Mouse (Mus musculus) CD4-positive, CD25-positive, alpha-beta regulatory T cell (primary cell): Measurements from ENCODE around the gene 1810010H24Rik. TPM values are rescaled to one million over a fixed set of nuclear protein-coding genes. Genes with fewer than 3 reads are reported as not detected.

Source experiments
- polyA plus RNA-seq: library from polyadenylated mRNA; unstranded; fragments of 100-300 nt; shearing (Covaris generic); gene quantifications from one replicate; pipeline ENCODE4 v1.2.1, GENCODE M21; 2017

Gene 1810010H24Rik
- 1.2 TPM for polyA plus RNA-seq

DNA sequence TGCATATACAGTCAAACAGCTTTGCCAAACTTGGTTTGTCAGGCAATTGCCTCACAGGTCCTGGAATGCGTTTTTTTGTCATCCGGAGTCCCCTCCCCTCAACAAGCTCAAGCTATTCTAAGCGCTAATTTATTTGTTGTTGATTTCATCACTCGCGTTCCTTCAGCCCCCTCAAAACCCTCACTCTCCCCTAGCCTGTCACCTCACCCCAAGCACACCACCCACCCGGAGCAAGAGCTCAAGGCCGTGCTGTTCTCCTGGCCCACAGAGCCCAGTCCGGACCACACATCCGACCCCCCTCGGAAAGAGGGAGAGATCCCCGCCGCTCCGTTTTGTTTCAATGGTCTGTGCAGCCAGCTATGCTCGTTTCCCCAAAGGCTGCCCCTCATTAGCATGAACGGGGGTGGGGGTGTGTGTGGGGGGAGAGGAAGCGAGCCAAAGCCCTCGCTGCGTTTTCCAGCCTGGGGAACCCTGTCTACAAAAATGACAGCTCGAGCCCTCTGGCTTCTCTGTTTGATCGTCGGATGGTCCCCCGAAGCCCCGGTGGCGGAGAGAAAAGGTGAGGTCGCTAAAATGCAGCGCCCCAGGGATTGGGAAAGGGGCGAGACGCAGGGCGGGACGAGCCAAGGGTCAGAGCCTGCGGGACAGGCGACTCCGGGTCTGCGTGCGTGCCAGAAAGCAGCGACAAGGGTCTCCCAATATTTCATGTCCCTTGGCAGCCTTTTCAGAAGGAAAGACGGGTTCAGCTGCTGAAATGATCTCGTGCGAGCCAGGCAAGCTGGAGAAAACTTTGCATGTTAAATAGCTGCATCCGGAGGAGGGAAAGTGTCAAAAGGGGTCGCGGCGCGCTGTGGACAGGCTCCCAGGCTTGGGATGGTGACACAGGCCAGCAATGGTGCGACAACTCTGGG is at the start of gene 1810010H24Rik:
Gene 1810010H24Rik (plus strand): TSS at position 271 of the 911 bp plus-strand sequence.

DNA sequence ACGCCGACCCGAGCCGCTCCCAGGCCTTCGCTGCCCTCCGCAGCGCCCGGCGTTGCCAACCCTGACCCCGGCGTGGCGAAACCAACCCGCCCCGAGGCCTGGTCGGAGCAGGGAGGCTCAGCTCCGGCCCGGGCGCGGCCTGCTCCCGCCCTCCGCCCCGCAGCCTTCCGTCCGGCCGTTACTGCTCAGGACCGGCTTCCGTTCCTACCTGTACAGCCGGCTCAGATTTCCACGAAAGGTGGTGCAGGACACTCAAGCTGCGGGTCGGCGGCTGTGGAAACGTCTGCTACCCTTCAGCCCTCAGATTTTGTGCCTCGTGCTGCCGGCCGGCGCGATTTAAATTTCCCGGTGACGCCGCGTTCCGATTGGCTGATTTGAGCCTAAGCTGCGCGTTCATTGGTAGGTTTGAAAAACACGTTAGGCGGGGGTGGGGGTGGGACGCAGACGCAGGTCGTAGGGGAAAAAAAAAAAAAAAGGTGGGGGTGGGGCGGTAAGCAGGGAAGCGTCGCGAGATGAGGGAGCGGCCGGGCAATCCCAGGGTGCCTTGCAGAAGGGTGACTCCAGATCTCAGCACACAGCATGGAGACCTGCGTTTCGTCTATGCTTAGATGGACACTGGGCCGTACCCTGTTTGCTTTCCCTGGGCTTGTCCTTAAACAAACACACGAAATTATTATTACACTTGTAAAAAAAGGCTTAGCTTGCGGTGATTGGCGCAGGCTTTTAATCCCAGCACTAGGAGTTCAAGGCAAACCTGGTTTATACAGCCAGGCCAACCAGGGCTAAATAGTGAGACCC is 26.1 kb upstream of the 1810010H24Rik start, which contains the start of gene Kpna2:
Gene Kpna2 (minus strand): TSS at position 391 of the 798 bp plus-strand sequence.

Other genes with a start within 250 kb of the 1810010H24Rik start
- gene Polg2, start 246.1 kb upstream of the 1810010H24Rik start, polyA plus RNA-seq, result 28.8 TPM
- 893 TPM for gene Ddx5, start 236.5 kb upstream of the 1810010H24Rik start, polyA plus RNA-seq
- gene Cep95, start 236.4 kb upstream of the 1810010H24Rik start, polyA plus RNA-seq, result 44.9 TPM
- 25.4 TPM for gene Smurf2, start 105.0 kb upstream of the 1810010H24Rik start, polyA plus RNA-seq
- gene Kpna2, start 26.1 kb upstream of the 1810010H24Rik start, polyA plus RNA-seq, result 61.6 TPM
- gene Bptf, start 106.4 kb downstream of the 1810010H24Rik start, polyA plus RNA-seq, result 19.7 TPM
- gene Nol11, start 163.7 kb downstream of the 1810010H24Rik start, polyA plus RNA-seq, result 54.7 TPM